Mouse (Mus musculus) adrenal gland, adult 18-20 months (tissue): ENCODE data around the gene Naalad2. TPM values are rescaled to one million over a fixed set of nuclear protein-coding genes. Genes with fewer than 3 reads are reported as not detected.

Experiments used
- total RNA-seq, 2 experiments: library from RNA; stranded (reverse); gene quantifications; 1 replicate in 1 of 2; 2 replicates in 1 of 2; pipeline ENCODE4 v1.2.3; 2021

Naalad2 gene
- total RNA-seq, 2 experiments from 2014 or later: 4.2 to 4.6 TPM

Other genes starting within 250 kb of the Naalad2 start
- 100 to 1,000 TPM; 159 to 185 TPM for gene Chordc1, start 110.9 kb downstream of the Naalad2 start, total RNA-seq
- not detected for gene Ubtfl1, start 1.4 kb upstream of the Naalad2 start, total RNA-seq
- gene Mbd3l2, start 27.7 kb upstream of the Naalad2 start, total RNA-seq: not detected
- 1 to 10 TPM in 1 of 2 experiments, under 1 TPM in 1; 0.60 to 1.4 TPM for gene Zfp558, start 75.3 kb upstream of the Naalad2 start, total RNA-seq
- gene Mbd3l1, start 75.4 kb upstream of the Naalad2 start, total RNA-seq: not detected